Mouse (Mus musculus): ENCODE data around the gene Nsg1.

The Nsg1 gene

DNA sequence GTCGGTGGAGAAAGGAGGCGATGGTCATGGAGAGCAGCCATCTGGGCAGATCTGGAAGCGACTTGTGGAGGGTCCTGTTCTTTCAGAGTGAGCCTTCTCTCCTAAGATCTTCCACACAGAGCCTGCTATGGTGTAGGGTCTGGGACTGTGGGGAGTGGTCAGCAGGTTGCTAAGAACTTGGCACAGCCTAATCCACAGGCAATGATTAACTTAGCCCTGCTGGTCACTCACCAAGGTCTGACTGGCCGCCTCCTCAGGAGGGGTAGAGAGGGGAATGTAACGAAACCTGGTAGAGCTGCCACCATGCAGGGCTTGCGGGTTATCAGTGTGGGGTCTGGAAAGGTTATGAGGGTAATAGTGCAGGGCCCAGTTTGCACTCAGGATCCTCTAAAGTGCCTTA, 18.8 kb downstream of the Nsg1 start:
- no peak for DNase-seq (ENCODE audit: low spot score)

- DNase-seq (ENCODE audit: low spot score) = no peak
Measured at GRCm38 (mm10) chr5:38137163-38137562, 22.5 kb downstream of the Nsg1 start.

GRCm38 (mm10) chr5:38136247-38136646, 23.5 kb downstream of the Nsg1 start:
- DNase-seq (ENCODE audit: low spot score) = no peak

- DNase-seq (ENCODE audit: low spot score) = no peak
Measured at GRCm38 (mm10) chr5:38129339-38129738, 30.4 kb downstream of the Nsg1 start.

GRCm38 (mm10) chr5:38126519-38127306, 33.0 kb downstream of the Nsg1 start:
- no peak for DNase-seq (ENCODE audit: low spot score)

- no peak for DNase-seq (ENCODE audit: low spot score)
Measured at GRCm38 (mm10) chr5:38121699-38122098, 38.0 kb downstream of the Nsg1 start.

DNA sequence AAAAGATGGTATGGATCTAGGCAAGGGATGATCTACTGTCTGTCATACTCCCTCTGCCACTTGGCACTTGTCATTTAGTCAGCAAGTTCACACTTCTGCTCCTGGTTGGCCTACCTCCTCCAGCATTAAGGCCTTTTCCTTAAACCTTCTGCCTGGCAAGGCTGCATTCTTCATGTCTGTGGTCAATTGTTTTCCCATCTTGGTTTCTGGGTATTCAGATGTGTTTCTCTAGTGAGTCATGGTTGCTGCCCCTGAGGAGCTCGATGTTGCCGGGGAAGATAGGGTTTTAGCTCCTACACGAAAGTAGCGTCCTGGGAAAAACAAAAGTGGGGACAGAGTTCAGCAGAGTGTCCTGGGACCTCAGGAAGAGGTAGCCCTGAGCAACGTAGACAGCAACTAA, 40.4 kb downstream of the Nsg1 start:
- DNase-seq (ENCODE audit: low spot score) = no peak

GRCm38 (mm10) chr5:38117056-38117455, 42.7 kb downstream of the Nsg1 start:
- DNase-seq (ENCODE audit: low spot score) = no peak

GRCm38 (mm10) chr5:38114526-38114925, 45.2 kb downstream of the Nsg1 start:
- DNase-seq (ENCODE audit: low spot score) = no peak

GRCm38 (mm10) chr5:38106807-38107206, 52.9 kb downstream of the Nsg1 start:
- DNase-seq (ENCODE audit: low spot score) = no peak

GRCm38 (mm10) chr5:38106080-38106697, 53.5 kb downstream of the Nsg1 start:
- DNase-seq (ENCODE audit: low spot score) = no peak

- no peak for DNase-seq (ENCODE audit: low spot score)
Measured at GRCm38 (mm10) chr5:38102945-38103344, 56.8 kb downstream of the Nsg1 start.

GRCm38 (mm10) chr5:38099139-38099676, 60.5 kb downstream of the Nsg1 start:
- no peak for DNase-seq (ENCODE audit: low spot score)

DNA sequence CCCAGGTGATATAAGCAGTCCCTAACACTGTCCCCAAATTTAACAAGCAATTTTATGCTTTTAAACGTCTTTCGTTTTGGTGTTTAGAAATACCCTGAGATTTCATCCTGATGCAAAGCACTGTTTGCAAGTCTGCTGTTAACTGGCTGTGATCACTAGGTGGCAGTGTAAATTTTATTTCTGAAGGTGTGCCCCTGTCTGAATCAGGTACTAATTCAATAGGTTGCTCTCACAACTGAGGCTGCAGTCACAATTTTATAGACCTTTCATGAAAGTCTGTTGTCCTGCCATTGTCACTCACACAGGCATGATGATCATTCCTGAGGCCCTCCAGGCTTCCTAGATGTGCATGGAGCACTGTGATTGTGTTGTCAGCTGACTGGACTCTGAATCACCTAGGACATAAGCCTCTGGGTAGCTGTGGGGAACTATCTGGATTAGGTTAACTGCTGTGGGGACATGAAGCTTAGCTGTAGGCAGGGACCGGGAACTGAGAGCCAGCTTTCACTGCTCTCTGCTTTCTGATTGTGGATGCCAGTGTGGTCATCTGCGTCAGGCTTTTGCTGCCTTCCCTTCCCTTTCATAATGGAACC, 62.1 kb downstream of the Nsg1 start:
- DNase-seq (ENCODE audit: low spot score) = no peak

DNA sequence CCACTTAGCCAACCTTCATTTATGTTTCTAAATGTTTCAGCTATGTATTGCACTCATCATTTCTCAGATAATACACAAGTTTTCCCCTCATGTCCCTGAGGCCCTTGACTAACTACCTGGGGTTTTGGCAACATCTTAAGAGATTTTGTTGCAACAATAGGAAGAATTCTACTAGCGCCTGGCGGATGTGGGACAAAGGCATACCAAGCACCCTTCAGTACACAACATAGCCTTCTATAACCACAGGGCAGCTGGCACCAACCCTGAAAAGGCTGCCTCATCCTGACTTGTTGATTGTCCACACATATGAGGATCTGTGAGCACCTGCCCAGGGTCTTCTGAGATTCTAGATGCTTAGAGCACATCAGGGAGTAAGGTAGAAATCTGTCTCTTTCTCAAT, 65.4 kb downstream of the Nsg1 start:
- DNase-seq (ENCODE audit: low spot score) = no peak

DNA sequence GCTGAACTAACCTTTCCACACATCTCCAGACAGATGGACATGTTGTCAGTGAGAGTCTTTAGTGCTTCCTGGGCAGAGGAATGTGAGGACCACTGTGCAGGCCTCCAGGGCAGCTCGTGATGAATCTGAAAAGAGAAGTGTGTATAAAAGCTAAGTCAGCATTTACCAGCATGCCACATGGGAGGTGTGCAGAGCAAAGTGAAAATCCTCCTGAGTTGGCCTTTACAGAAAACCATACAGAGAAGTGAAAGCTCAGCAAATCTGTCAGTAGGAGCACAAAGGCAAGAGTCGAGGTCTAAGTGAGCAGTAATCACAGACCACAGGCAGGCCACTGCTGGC, 67.8 kb downstream of the Nsg1 start:
- no peak for DNase-seq (ENCODE audit: low spot score)

DNA sequence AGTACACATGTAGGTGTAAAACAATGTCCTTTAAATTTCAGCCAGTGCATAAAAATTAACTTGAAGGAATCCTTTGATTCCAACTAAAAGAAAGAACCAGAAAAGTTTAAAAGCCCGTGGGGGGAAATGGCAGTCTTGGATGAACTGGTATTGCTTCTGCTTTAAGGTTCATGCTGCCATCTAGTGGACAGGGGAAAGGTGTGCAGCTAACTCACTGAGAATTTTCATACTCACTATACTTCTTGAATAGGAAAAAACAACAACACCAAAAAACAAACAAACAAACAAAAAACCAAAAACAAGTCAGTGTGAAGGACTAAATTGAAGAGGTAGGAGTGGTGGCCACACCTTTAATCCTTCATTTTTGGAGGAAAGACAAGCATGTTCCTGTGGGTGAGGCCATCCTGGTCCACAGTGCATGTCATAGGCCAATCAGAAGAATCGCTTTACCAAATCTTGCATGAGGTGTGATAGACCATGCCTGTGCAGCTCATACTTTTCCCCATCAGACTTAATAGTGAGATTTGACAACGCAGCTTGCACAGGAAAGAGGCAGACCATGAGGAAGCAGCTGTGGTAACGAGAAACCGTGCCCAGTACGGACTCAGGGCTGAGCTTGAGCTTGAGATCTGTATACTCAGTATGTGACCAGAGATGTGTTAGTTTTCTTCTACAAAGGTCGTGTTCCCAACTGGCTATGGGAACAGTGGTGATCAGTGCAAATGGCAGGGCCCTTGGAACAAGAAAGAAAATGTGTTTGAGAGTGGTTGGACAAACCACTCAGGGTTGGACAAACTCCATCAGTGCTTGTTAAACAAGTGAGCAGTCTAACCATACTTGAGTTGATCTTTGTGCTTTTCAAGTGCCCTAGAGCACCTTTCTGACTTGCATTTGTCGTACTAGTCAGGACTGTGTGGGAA, 68.4 kb downstream of the Nsg1 start:
- DNase-seq (ENCODE audit: low spot score) = peak; percentile 67

DNA sequence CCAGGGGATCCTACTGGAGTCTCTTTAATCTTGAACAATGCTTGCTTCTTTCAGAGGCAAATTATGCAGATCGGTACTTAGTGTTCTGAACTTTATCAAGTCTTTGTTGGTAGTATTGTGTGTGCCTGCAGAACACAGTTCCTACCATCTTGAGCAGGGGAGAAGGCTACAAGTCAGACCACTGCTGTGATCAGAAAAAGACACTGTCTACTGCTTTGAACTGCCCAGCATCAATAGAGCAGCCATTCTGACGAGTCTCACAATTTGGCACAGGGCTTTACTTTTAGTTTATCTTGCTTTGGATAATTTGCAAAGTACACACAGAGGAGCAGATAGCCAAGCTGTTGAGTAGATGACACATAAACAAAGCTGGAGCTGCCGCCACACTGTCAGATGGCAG, 69.1 kb downstream of the Nsg1 start:
- no peak for DNase-seq (ENCODE audit: low spot score)

DNA sequence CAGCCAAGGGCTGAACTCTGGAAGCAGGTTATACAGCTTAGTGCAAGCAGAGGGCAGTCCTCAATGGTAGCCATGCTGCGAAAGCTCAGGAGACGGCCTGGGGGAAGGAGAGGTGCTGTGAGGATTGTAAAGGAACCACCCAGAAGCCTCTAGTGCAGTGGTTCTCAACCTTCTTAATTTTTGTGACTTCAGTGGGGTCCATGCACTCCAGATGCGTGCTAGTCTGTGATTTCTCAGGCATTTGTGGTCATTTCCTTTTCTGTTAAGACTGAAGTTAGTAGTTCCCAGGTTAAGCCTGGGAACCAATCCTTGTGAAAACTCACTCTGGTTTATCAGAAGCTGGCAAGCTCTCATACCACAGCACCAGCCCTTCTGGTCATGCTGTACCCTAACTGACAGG, 69.6 kb downstream of the Nsg1 start:
- no peak for DNase-seq (ENCODE audit: low spot score)

Data from layer of hippocampus, adult 9-10 months (tissue).